Mouse (Mus musculus) limb, embryonic 14.5 days (tissue): ENCODE data around the gene Slc7a4. TPM values are rescaled to one million over a fixed set of nuclear protein-coding genes. Genes with fewer than 3 reads are reported as not detected.

Experiments used
- ATAC-seq: fragments of 200-750 bp; cut with Nextera tagmentation; 2 replicates; pipeline ENCODE4 v1.8.0; 2017; ENCODE audit warnings: low read depth, moderate number of reproducible peaks, moderate TSS enrichment; ENCODE audit not compliant: low FRiP score
- DNase-seq: peaks from one replicate; pipeline ENCODE4 v3.0.0-alpha.2; 2015; ENCODE audit warnings: low spot score
- H3K27ac ChIP-seq: fragments of 300-500 bp; sonication (generic); replicated peaks from 2 replicates; pipeline ENCODE4 v1.5.1; 2014; ENCODE audit warnings: low read depth, mild to moderate bottlenecking, low read length, moderate library complexity, mixed read lengths
- H3K27me3 ChIP-seq: fragments of 300-500 bp; sonication (generic); 2 replicates; pipeline ENCODE4 v1.6.1; 2014; ENCODE audit warnings: low read length, mixed read lengths; ENCODE audit not compliant: control insufficient read depth, insufficient read depth
- H3K36me3 ChIP-seq: fragments of 300-500 bp; sonication (generic); 2 replicates; pipeline ENCODE4 v1.6.1; 2014; ENCODE audit warnings: mild to moderate bottlenecking, low read length, moderate library complexity, mixed read lengths; ENCODE audit not compliant: control insufficient read depth, insufficient read depth
- H3K4me1 ChIP-seq: fragments of 300-500 bp; sonication (generic); 2 replicates; pipeline ENCODE4 v1.6.1; 2014; ENCODE audit warnings: antibody characterized with exemption, low read length, mixed read lengths; ENCODE audit not compliant: control insufficient read depth, insufficient read depth
- H3K4me2 ChIP-seq: fragments of 300-500 bp; sonication (generic); replicated peaks from 2 replicates; pipeline ENCODE4 v1.6.1; 2014; ENCODE audit warnings: low read depth, mild to moderate bottlenecking, low read length, moderate library complexity; ENCODE audit not compliant: severe bottlenecking
- H3K4me3 ChIP-seq: fragments of 300-500 bp; sonication (generic); replicated peaks from 2 replicates; pipeline ENCODE4 v1.5.1; 2014; ENCODE audit warnings: low read length
- H3K9ac ChIP-seq: fragments of 300-500 bp; sonication (generic); 2 replicates; pipeline ENCODE4 v1.6.1; 2014; ENCODE audit warnings: mild to moderate bottlenecking, low read depth, low read length, moderate library complexity; ENCODE audit not compliant: severe bottlenecking
- H3K9me3 ChIP-seq: fragments of 300-500 bp; sonication (generic); 2 replicates; pipeline ENCODE4 v1.6.1; 2016; ENCODE audit warnings: low read length; ENCODE audit not compliant: control insufficient read depth
- POLR2A ChIP-seq: fragments of 200-500 bp; IDR thresholded peaks from 2 replicates; pipeline ENCODE4 v1.8.0; 2012; ENCODE audit warnings: inconsistent platforms, mild to moderate bottlenecking, moderate library complexity, borderline replicate concordance; ENCODE audit not compliant: insufficient read depth, insufficient read length; ENCODE audit errors: extremely low read depth
- WGBS: fragments of 180-500 bp; shearing (Covaris S2); extraction: QIAGEN DNeasy Blood & Tissue Kit; methylation state at CpG from one replicate; pipeline ENCODE4 v1.1.7; 2014; 5-methylcytosine and 5-hydroxymethylcytosine counted together
- polyA plus RNA-seq, 2 experiments: library from polyadenylated mRNA; depleted of rRNA in 1 of 2; stranded (reverse) in 1 of 2; unstranded in 1 of 2; fragments of >200 nt; fragmentation: Nextera tagmentation in 1 of 2; extraction: Ambion mirVana in 1 of 2; gene quantifications; 2 replicates each; pipeline versions ENCODE4 v1.2.1 to v1.2.3; 2012 to 2014

Slc7a4 gene
- polyA plus RNA-seq, 2 experiments = 7.7 to 8.0 TPM

GRCm38 (mm10) chr16:17605684-17606083 lies 22.7 kb upstream of the Slc7a4 start:
- Histone ChIP-seq H3K4me3 (no peak overlapping the region), H3K27ac (no peak overlapping the region), H3K4me1 (no peaks in the 10 kb centered on the region), H3K27me3 (no peaks in the 10 kb centered on the region), H3K9me3 (no peaks in the 10 kb centered on the region), H3K36me3 (no peaks in the 10 kb centered on the region), H3K9ac (no peak overlapping the region), H3K4me2 (no peak overlapping the region)
- TF ChIP-seq POLR2A = no peak
- DNase-seq (no peak), ATAC-seq (no peak)
- WGBS = 75% methylated on average over 5 of the region's 5 CpGs

GRCm38 (mm10) chr16:17604941-17605340 lies 21.9 kb upstream of the Slc7a4 start:
- Histone ChIP-seq H3K36me3 (no peaks in the 10 kb centered on the region), H3K27me3 (no peaks in the 10 kb centered on the region), H3K27ac (no peak overlapping the region), H3K4me3 (no peak overlapping the region), H3K4me1 (no peaks in the 10 kb centered on the region), H3K9me3 (no peaks in the 10 kb centered on the region), H3K4me2 (no peak overlapping the region), H3K9ac (no peak overlapping the region)
- DNase-seq = no peak
- ATAC-seq = no peak
- 73% methylated on average over 4 of the region's 4 CpGs for WGBS
- TF ChIP-seq POLR2A = no peak

- ATAC-seq = no peak
- H3K27me3 ChIP-seq = no peaks in the 10 kb centered on the region
- no peak overlapping the region for H3K4me2 ChIP-seq
- H3K36me3 ChIP-seq = no peaks in the 10 kb centered on the region
- no peaks in the 10 kb centered on the region for H3K9me3 ChIP-seq
- H3K9ac ChIP-seq = 0 out of 2 replicates have a peak overlapping the region, but pooled peaks have one; percentile 21
- no peak overlapping the region for H3K27ac ChIP-seq
- H3K4me1 ChIP-seq = no peaks in the 10 kb centered on the region
- H3K4me3 ChIP-seq = no peak overlapping the region
- TF ChIP-seq POLR2A = no peak
- 57% methylated on average over 3 of the region's 3 CpGs for WGBS
- no peak for DNase-seq
Observed at GRCm38 (mm10) chr16:17600944-17601562, 18.0 kb upstream of the Slc7a4 start.

GRCm38 (mm10) chr16:17590731-17591130 lies 7.7 kb upstream of the Slc7a4 start:
- TF ChIP-seq POLR2A = no peak
- Histone ChIP-seq H3K9me3 (no peaks in the 10 kb centered on the region), H3K4me3 (no peak overlapping the region), H3K9ac (no peak overlapping the region), H3K4me1 (no peaks in the 10 kb centered on the region), H3K4me2 (no peak overlapping the region), H3K27ac (no peak overlapping the region), H3K36me3 (no peaks in the 10 kb centered on the region), H3K27me3 (no peaks in the 10 kb centered on the region)
- no peak for DNase-seq
- no peak for ATAC-seq
- WGBS = 16% methylated on average over 2 of the region's 2 CpGs

GRCm38 (mm10) chr16:17584555-17584954 lies 1.5 kb upstream of the Slc7a4 start:
- Histone ChIP-seq H3K4me2 (no peak overlapping the region), H3K27me3 (no peaks in the 10 kb centered on the region), H3K9ac (no peak overlapping the region), H3K4me3 (no peak overlapping the region), H3K27ac (no peak overlapping the region), H3K36me3 (no peaks in the 10 kb centered on the region), H3K9me3 (no peaks in the 10 kb centered on the region), H3K4me1 (no peaks in the 10 kb centered on the region)
- ATAC-seq (no peak), DNase-seq (no peak)
- no peak for TF ChIP-seq POLR2A
- whole genome bisulfite sequencing = 85% methylated on average over 7 of the region's 7 CpGs
